Mouse (Mus musculus): ENCODE results near the gene Clptm1l. TPM values are rescaled to one million over a fixed set of nuclear protein-coding genes. Genes with fewer than 3 reads are reported as not detected.

The Clptm1l gene
- 100 to 1,000 TPM; 125 to 128 TPM for total RNA-seq (2021)

DNA sequence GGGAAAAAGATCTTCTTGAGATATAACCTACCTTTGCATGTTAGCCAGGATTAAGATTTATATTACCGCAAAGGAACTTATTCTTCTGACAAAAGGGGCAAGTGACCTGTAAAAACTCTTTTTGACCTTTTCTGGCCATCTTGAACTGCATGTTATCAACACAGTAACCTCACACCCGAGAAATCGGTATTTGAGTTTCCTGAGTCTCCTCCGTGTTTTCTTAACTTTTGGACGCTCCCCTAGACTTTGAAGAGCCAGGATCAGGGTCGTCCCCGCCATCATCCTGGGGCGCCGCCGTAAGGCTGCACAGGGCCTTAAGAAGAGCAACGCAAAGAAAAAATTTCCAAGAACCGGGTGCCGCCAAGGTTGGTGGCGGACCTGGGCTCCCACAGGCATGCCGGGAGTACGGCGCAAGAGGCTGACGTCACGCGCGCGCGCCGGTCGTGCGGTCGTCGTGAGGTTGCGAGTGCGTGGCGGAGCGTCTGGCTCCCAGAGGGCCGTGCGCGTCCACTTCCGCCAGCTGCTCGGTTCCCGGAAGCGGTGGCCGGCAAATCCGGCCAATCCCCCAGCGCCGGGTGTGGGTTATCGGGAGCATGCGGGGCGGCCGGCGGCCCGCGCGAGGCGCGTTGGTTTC is at the start of gene Clptm1l:
TSS of gene Clptm1l (plus strand) at position 485 of the 634 bp plus-strand sequence.
- peak; percentile 99 for DNase-seq (ENCODE audit: low spot score in 2 of 2)
- intact Hi-C loops (cut with DNase I): loop anchor here (2.0 to 5.0 kb wide), 3 partner anchors 91 to 276 kb away; partner anchors contain the start of genes Mrpl36 and Ndufs6

GRCm38 (mm10) chr13:73564201-73564600 is 39.6 kb upstream of the Clptm1l start:
- DNase-seq (ENCODE audit: low spot score in 2 of 2): no peak
- intact Hi-C loops (cut with DNase I): no loop called here

GRCm38 (mm10) chr13:73575051-73575450 is 28.8 kb upstream of the Clptm1l start:
- DNase-seq (ENCODE audit: low spot score in 2 of 2): no peak
- intact Hi-C loops (cut with DNase I): no loop called here

- intact Hi-C loops (cut with DNase I): no loop called here
These were observed 26.5 kb upstream of the Clptm1l start for GRCm38 (mm10) chr13:73577277-73577676.

GRCm38 (mm10) chr13:73591488-73591887 is 12.3 kb upstream of the Clptm1l start:
- DNase-seq (ENCODE audit: low spot score in 2 of 2): no peak
- intact Hi-C loops (cut with DNase I): no loop called here

More at GRCm38 (mm10) chr13:73577277-73577676, 26.5 kb upstream of the Clptm1l start:
- no peak for DNase-seq (ENCODE audit: low spot score in 2 of 2)

DNA sequence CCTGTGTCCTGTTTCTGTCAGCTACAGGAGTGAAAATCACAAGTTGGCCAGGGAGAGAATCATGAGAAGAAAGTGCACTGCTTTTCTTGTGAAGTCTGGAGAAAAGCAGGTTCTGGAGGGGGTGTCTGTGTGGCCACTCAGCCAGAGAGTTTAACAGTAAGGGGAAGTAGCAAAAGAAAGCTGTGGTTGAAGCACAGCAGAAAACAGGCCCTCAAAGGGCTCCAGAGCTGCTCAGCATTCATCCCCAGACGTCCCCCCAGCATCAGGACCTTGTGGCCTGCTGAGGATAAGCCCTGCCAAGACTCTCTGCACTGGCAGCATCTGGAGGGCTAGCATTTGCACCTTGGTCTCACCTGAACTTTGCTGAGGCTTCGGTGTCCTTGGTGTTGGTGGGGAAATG is 11.3 kb upstream of the Clptm1l start:
- intact Hi-C loops (cut with DNase I): no loop called here
- no peak for DNase-seq (ENCODE audit: low spot score in 2 of 2)

- DNase-seq (ENCODE audit: low spot score in 2 of 2): no peak
- intact Hi-C loops (cut with DNase I): no loop called here
These were observed 7.5 kb upstream of the Clptm1l start for GRCm38 (mm10) chr13:73596276-73596675.

DNA sequence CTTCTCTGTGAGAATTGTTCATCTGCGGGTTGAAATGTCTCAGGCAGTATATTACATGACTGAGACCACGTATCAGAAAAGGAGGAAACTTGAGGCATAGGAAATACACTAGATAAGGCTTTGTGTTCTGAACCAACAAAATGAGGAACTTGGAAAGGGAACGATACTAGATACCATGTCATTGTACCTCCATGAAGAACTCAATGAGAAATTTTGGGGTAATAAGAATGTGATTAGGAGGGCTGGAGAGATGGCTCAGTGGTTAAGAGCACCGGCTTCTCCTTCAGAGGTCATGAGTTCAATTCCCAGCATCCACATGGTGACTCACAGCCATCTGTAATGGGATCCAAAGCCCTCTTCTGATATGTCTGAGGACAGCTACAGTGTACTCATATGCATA is 3.6 kb upstream of the Clptm1l start:
- DNase-seq (ENCODE audit: low spot score in 2 of 2): no peak
- intact Hi-C loops (cut with DNase I): loop anchor here (5.0 kb wide), 2 partner anchors 88 to 273 kb away; partner anchors contain the start of genes Mrpl36 and Ndufs6

GRCm38 (mm10) chr13:73603046-73603445 is 760 bp upstream of the Clptm1l start:
- DNase-seq (ENCODE audit: low spot score in 2 of 2): no peak
- intact Hi-C loops (cut with DNase I): loop anchor here (2.0 to 5.0 kb wide), 3 partner anchors 91 to 276 kb away; partner anchors contain the start of genes Mrpl36 and Ndufs6

- no peak for DNase-seq (ENCODE audit: low spot score in 2 of 2)
- intact Hi-C loops (cut with DNase I): loop anchor here (5.0 kb wide), 2 partner anchors 92 to 277 kb away; partner anchors contain the start of genes Mrpl36 and Ndufs6
These were observed 551 bp downstream of the Clptm1l start for GRCm38 (mm10) chr13:73604156-73604957.

GRCm38 (mm10) chr13:73618406-73618805 is 14.6 kb downstream of the Clptm1l start:
- DNase-seq (ENCODE audit: low spot score in 2 of 2): no peak
- intact Hi-C loops (cut with DNase I): no loop called here

- intact Hi-C loops (cut with DNase I): no loop called here
- peak in 1 of 2 experiments; percentile 14 for DNase-seq (ENCODE audit: low spot score in 2 of 2)
These were observed 16.8 kb downstream of the Clptm1l start for GRCm38 (mm10) chr13:73620637-73621036.

DNA sequence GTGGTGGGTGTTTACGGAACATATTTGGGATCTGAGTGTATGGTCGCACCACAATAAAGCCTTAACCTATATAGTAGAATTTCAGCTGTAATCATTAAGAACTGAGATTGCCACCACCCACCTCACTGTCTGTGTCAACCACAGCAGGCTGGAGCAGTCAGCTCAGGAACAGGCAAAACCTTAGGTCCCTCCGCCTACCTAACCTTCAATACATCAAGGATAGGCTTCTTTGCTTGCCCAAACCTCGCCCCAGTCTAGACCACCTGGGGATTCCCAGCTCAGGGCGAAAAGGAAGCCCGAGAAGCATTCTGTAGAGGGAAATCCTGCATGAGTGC is 22.6 kb downstream of the Clptm1l start:
- intact Hi-C loops (cut with DNase I): loop anchor here (5.0 kb wide), 2 partner anchors 114 to 199 kb away; no protein-coding TSS in a partner anchor
- DNase-seq (ENCODE audit: low spot score in 2 of 2): no peak

GRCm38 (mm10) chr13:73626745-73627549 is 23.1 kb downstream of the Clptm1l start, which contains the start of gene Tert:
Gene Tert, plus strand, starts transcription at chr13:73626911.
- peak; percentile 37 to 46 for DNase-seq (ENCODE audit: low spot score in 2 of 2)
- intact Hi-C loops (cut with DNase I): loop anchor here (5.0 kb wide), 2 partner anchors 115 to 200 kb away; no protein-coding TSS in a partner anchor

DNA sequence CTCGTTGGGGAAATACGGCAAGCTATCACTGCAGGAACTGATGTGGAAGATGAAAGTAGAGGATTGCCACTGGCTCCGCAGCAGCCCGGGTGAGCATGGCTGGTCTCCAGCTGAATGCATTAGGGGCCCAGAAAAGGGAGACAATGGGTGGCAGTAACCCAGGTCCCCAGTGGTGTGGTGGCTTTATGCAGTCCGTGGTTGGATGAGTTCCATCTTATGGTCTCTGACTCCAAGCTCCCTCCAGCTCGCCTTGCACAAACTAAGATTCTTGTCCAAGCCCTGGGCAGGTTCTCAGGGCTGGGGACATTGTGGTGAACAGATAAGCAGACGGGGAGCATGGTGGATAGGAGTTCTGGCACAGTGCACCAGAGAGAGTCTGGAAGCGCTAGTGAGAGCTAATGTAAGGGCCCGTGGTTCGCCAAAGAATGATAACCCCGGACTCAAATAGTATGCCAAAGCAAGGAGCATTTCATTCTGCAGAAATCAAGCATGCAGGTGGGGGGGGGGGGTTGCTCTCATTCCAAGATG is 24.8 kb downstream of the Clptm1l start:
- intact Hi-C loops (cut with DNase I): loop anchor here (5.0 kb wide), 2 partner anchors 116 to 201 kb away; no protein-coding TSS in a partner anchor
- DNase-seq (ENCODE audit: low spot score in 2 of 2): no peak

GRCm38 (mm10) chr13:73631837-73632236 is 28.0 kb downstream of the Clptm1l start:
- DNase-seq (ENCODE audit: low spot score in 2 of 2): no peak
- intact Hi-C loops (cut with DNase I): no loop called here

GRCm38 (mm10) chr13:73637826-73638225 is 34.0 kb downstream of the Clptm1l start:
- DNase-seq (ENCODE audit: low spot score in 2 of 2): no peak
- intact Hi-C loops (cut with DNase I): no loop called here

- intact Hi-C loops (cut with DNase I): no loop called here
- DNase-seq (ENCODE audit: low spot score in 2 of 2): no peak
These were observed 37.5 kb downstream of the Clptm1l start for GRCm38 (mm10) chr13:73641296-73641695.

DNA sequence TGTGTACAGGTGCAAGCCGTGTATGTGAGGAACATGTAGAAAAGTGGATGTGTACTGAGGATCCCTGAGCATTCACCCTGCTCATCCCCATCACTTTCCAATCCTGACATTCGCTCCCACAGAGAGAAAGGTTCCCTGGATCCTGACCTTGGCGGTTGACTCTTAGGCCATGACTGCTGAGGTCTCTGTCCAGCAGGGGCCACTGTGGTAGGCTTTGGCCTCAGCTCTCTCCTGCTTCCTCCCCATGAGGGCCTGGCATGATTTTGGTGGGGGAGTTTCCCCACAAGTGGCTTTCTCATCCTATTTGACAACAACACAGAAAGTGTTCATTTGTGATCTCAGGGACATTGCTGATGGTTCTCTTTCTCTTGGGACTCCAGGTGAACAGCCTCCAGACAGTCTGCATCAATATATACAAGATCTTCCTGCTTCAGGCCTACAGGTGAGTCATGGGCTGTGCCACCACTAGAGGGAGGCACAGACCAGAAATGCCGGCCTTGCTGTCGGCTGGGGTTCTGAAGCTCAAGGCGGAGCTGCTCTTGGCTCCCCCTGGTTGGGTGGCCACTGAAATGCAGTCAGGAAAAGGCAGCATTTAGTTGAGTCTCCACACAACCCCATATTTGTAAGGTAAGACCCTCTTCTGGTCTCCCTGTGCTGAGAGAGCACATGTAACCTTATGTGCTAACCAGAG is 42.7 kb downstream of the Clptm1l start:
- intact Hi-C loops (cut with DNase I): loop anchor here (1.0 to 5.0 kb wide), 4 partner anchors 46 to 261 kb away; no protein-coding TSS in a partner anchor
- DNase-seq (ENCODE audit: low spot score in 2 of 2): peak; percentile 61 to 75

Measured in left cerebral cortex, postnatal 25 days (tissue).